Mouse (Mus musculus): Measurements from ENCODE around the gene Smg7.

DNA sequence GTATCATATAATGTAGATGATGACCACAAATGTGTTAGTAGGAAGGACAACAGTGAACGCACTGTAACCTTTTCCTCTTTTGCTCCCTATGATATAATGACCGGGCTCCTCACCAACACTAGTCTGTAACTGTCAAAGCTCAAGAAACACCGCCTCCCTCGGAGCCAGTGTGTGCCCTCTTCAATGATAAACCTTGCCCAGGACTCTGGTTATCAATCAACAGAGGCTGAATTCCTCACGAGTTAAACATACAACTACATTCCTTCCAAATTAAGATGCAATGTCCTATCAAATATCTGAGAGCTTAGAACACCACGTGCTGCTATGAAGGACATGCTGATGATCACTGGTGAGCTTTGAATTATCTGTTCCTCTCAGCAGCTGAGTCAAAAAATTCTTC lies 32.5 kb downstream of the Smg7 start:
- TF ChIP-seq TAL1 (IDR thresholded peaks at IDR 0.05; ENCODE audit: low read length), result no peak
- no peak for TF ChIP-seq GATA1 (IDR thresholded peaks at IDR 0.05; ENCODE audit: low read length)
